Mouse (Mus musculus) heart, embryonic 16.5 days (tissue): ENCODE measurements around the gene Ehbp1. TPM values are rescaled to one million over a fixed set of nuclear protein-coding genes. Genes with fewer than 3 reads are reported as not detected.

Experiments
- ATAC-seq: fragments of 200-750 bp; cut with Nextera tagmentation; replicated peaks from 2 replicates; pipeline ENCODE4 v1.8.0; 2017; ENCODE audit warnings: moderate number of reproducible peaks; ENCODE audit not compliant: insufficient read depth, low FRiP score; ENCODE audit errors: extremely low read depth
- H3K27ac ChIP-seq: fragments of 300-500 bp; sonication (generic); 2 replicates; pipeline ENCODE4 v1.5.1; 2014; ENCODE audit warnings: mild to moderate bottlenecking, low read length, control low read depth, moderate library complexity
- H3K27me3 ChIP-seq: fragments of 300-500 bp; sonication (generic); 2 replicates; pipeline ENCODE4 v1.6.1; 2014; ENCODE audit warnings: low read length, mixed read lengths; ENCODE audit not compliant: control insufficient read depth, insufficient read depth
- H3K36me3 ChIP-seq: fragments of 300-500 bp; sonication (generic); 2 replicates; pipeline ENCODE4 v1.6.1; 2014; ENCODE audit not compliant: control insufficient read depth, insufficient read depth
- H3K4me1 ChIP-seq: fragments of 300-500 bp; sonication (generic); 2 replicates; pipeline ENCODE4 v1.6.1; 2014; ENCODE audit warnings: low read length, mixed read lengths; ENCODE audit not compliant: control insufficient read depth, insufficient read depth
- H3K4me2 ChIP-seq: fragments of 300-500 bp; sonication (generic); 2 replicates; pipeline ENCODE4 v1.6.1; 2014; ENCODE audit warnings: low read depth, mild to moderate bottlenecking, control low read depth, low read length
- H3K4me3 ChIP-seq: fragments of 300-500 bp; sonication (generic); 2 replicates; pipeline ENCODE4 v1.5.1; 2014; ENCODE audit warnings: mild to moderate bottlenecking, control low read depth, low read length
- H3K9ac ChIP-seq: fragments of 300-500 bp; sonication (generic); 2 replicates; pipeline ENCODE4 v1.6.1; 2014; ENCODE audit warnings: low read length, control low read depth
- H3K9me3 ChIP-seq: fragments of 300-500 bp; sonication (generic); replicated peaks from 2 replicates; pipeline ENCODE4 v1.6.1; 2016; ENCODE audit warnings: low read length; ENCODE audit not compliant: control insufficient read depth
- WGBS: fragments of 180-500 bp; shearing (Covaris S2); extraction: QIAGEN DNeasy Blood & Tissue Kit; methylation state at CpG from one replicate; pipeline ENCODE4 v1.1.7; 2014; 5-methylcytosine and 5-hydroxymethylcytosine counted together
- polyA plus RNA-seq: library from polyadenylated mRNA; unstranded; fragments of >200 nt; fragmentation: Nextera tagmentation; extraction: Ambion mirVana; gene quantifications from 2 replicates; pipeline ENCODE4 v1.2.1, GENCODE M21; 2015

Ehbp1 gene
- polyA plus RNA-seq, 1 experiment from 2014 or later, result 55.8 TPM

GRCm38 (mm10) chr11:22197935-22198334 is 144.2 kb downstream of the Ehbp1 start:
- ATAC-seq, result peak; percentile 64; the same call in 1 of the 2 replicates
- Histone ChIP-seq H3K36me3 (no peaks in the 10 kb centered on the region), H3K4me1 (peaks cover 26% of the 10 kb centered on the region), H3K9me3 (no peaks in the 10 kb centered on the region), H3K9ac (peak overlapping the region; percentile 52), H3K27me3 (no peaks in the 10 kb centered on the region), H3K27ac (peak overlapping the region; percentile 87), H3K4me2 (peak overlapping the region; percentile 55), H3K4me3 (0 out of 2 replicates have a peak overlapping the region, but pooled peaks have one; percentile 3)
- 40% methylated on average over 6 of the region's 6 CpGs for WGBS

- H3K27me3 ChIP-seq, result no peaks in the 10 kb centered on the region
- no peak for ATAC-seq
- H3K36me3 ChIP-seq, result no peaks in the 10 kb centered on the region
- H3K4me1 ChIP-seq, result peaks cover 26% of the 10 kb centered on the region
- no peak overlapping the region for H3K27ac ChIP-seq
- H3K4me3 ChIP-seq, result no peak overlapping the region
- H3K9ac ChIP-seq, result no peak overlapping the region
- no peaks in the 10 kb centered on the region for H3K9me3 ChIP-seq
- 67% methylated on average over 4 of the region's 4 CpGs for WGBS
- no peak overlapping the region for H3K4me2 ChIP-seq
These were observed 145.3 kb downstream of the Ehbp1 start for GRCm38 (mm10) chr11:22196776-22197175.

- peak overlapping the region; percentile 22; the same call in 1 of the 2 replicates for H3K4me2 ChIP-seq
- H3K27ac ChIP-seq, result peak overlapping the region; percentile 67
- H3K9me3 ChIP-seq, result no peaks in the 10 kb centered on the region
- ATAC-seq, result peak; percentile 70; the same call in 1 of the 2 replicates
- WGBS, result 35% methylated on average over 3 of the region's 3 CpGs
- no peaks in the 10 kb centered on the region for H3K27me3 ChIP-seq
- no peaks in the 10 kb centered on the region for H3K36me3 ChIP-seq
- H3K4me3 ChIP-seq, result no peak overlapping the region
- H3K9ac ChIP-seq, result no peak overlapping the region
- H3K4me1 ChIP-seq, result peaks cover 23% of the 10 kb centered on the region
These were observed 147.5 kb downstream of the Ehbp1 start for GRCm38 (mm10) chr11:22194607-22195006.

- Histone ChIP-seq H3K4me2 (no peak overlapping the region), H3K36me3 (no peaks in the 10 kb centered on the region), H3K27me3 (no peaks in the 10 kb centered on the region), H3K4me3 (no peak overlapping the region), H3K9me3 (no peaks in the 10 kb centered on the region), H3K4me1 (peaks cover 6% of the 10 kb centered on the region; the same call in 1 of the 2 replicates), H3K9ac (no peak overlapping the region), H3K27ac (no peak overlapping the region)
- ATAC-seq, result no peak
- 68% methylated on average over 3 of the region's 3 CpGs for WGBS
These were observed 151.5 kb downstream of the Ehbp1 start for GRCm38 (mm10) chr11:22190576-22190975.

DNA sequence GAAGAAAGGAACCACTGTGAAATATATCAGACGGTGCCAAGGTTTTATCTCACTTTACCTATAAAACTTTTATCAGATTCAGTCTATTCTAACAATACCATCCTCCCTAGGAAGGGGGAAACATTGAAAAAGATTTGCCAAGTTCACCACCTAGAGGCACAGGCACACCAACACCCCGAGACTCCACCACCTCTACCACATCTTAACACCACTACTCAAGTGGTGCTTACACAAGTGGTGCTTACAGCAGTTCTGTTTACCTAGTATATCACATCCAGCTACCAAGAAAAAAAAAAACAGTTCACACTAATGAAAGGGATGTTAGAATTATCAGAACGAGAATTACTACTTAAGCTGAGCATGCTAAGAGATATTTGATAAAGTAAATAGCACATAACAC is 152.1 kb downstream of the Ehbp1 start:
- H3K4me3 ChIP-seq, result no peak overlapping the region
- no peak overlapping the region for H3K9ac ChIP-seq
- ATAC-seq, result no peak

GRCm38 (mm10) chr11:22181530-22182501 is 160.3 kb downstream of the Ehbp1 start:
- Histone ChIP-seq H3K27me3 (no peaks in the 10 kb centered on the region), H3K27ac (no peak overlapping the region), H3K4me1 (peaks cover 4% of the 10 kb centered on the region; the same call in 1 of the 2 replicates), H3K36me3 (no peaks in the 10 kb centered on the region), H3K9me3 (no peaks in the 10 kb centered on the region), H3K4me2 (no peak overlapping the region), H3K9ac (no peak overlapping the region), H3K4me3 (no peak overlapping the region)
- 51% methylated on average over 8 of the region's 8 CpGs for WGBS
- no peak for ATAC-seq

More for the DNA sequence above, 152.1 kb downstream of the Ehbp1 start:
- H3K9me3 ChIP-seq, result no peaks in the 10 kb centered on the region
- WGBS, result 52% methylated on average over 3 of the region's 3 CpGs
- H3K4me2 ChIP-seq, result no peak overlapping the region
- peaks cover 4% of the 10 kb centered on the region; the same call in 1 of the 2 replicates for H3K4me1 ChIP-seq
- H3K27me3 ChIP-seq, result no peaks in the 10 kb centered on the region
- no peaks in the 10 kb centered on the region for H3K36me3 ChIP-seq
- no peak overlapping the region for H3K27ac ChIP-seq

DNA sequence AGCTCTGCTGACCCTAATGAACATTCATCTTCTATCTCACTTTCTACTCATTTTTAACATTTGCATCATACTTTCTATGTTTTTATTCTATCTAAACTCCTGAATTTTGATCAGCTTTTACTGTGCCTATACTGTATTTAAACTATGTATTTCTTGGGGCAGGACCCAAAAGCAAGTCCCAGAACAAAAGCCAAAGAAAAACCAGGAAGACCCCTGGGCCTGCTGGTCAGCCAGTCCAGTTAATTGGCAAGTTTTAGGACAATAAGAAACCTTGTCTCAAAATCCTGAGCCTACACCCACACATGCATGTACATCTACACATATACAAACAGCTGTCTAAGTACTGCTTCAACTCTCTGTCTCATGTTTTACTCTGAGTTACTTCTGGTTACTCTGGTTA is 161.9 kb downstream of the Ehbp1 start:
- Histone ChIP-seq H3K4me3 (no peak overlapping the region), H3K27ac (no peak overlapping the region), H3K4me2 (no peak overlapping the region), H3K9ac (no peak overlapping the region), H3K27me3 (no peaks in the 10 kb centered on the region), H3K36me3 (no peaks in the 10 kb centered on the region), H3K9me3 (no peaks in the 10 kb centered on the region), H3K4me1 (peaks cover 4% of the 10 kb centered on the region; the same call in 1 of the 2 replicates)
- no peak for ATAC-seq

GRCm38 (mm10) chr11:22178569-22178968 is 163.5 kb downstream of the Ehbp1 start:
- Histone ChIP-seq H3K4me2 (no peak overlapping the region), H3K9ac (no peak overlapping the region), H3K9me3 (no peaks in the 10 kb centered on the region), H3K4me1 (peaks cover 4% of the 10 kb centered on the region; the same call in 1 of the 2 replicates), H3K27ac (no peak overlapping the region), H3K4me3 (no peak overlapping the region), H3K27me3 (no peaks in the 10 kb centered on the region), H3K36me3 (no peaks in the 10 kb centered on the region)
- 40% methylated on average over 1 of the region's 1 CpGs for WGBS
- ATAC-seq, result no peak

- H3K9ac ChIP-seq, result no peak overlapping the region
- ATAC-seq, result no peak
- H3K27ac ChIP-seq, result no peak overlapping the region
- H3K27me3 ChIP-seq, result no peaks in the 10 kb centered on the region
- 72% methylated on average over 3 of the region's 3 CpGs for WGBS
- H3K4me2 ChIP-seq, result no peak overlapping the region
- no peak overlapping the region for H3K4me3 ChIP-seq
- H3K4me1 ChIP-seq, result peaks cover 10% of the 10 kb centered on the region
- H3K36me3 ChIP-seq, result peaks cover 7% of the 10 kb centered on the region
- 0 out of 2 replicates have a peak, but pooled peaks cover 2% of the 10 kb centered on the region for H3K9me3 ChIP-seq
These were observed 167.8 kb downstream of the Ehbp1 start for GRCm38 (mm10) chr11:22174311-22174710.
